Mouse (Mus musculus): ENCODE data around the gene Osbpl7.

- no peak for TF ChIP-seq CHD2 (IDR thresholded peaks at IDR 0.05; ENCODE audit: low read length)
- no peak for TF ChIP-seq POLR2A (IDR thresholded peaks at IDR 0.05; ENCODE audit: low read depth, low read length)
- no peak for TF ChIP-seq NELFE (IDR thresholded peaks at IDR 0.05; ENCODE audit: low read depth, low read length)
- no peak for TF ChIP-seq CTCF (conservative IDR thresholded peaks at IDR 0.05 in 1 of 2, IDR thresholded peaks at IDR 0.05 in 1 of 2; ENCODE audit: low read depth in 2 of 2, low read length in 2 of 2)
- no peak for TF ChIP-seq MAFK (IDR thresholded peaks at IDR 0.05; ENCODE audit: insufficient replicate concordance, low read length)
- TF ChIP-seq HCFC1 (IDR thresholded peaks at IDR 0.05; ENCODE audit: low read depth, low read length) = no peak
- no peak for TF ChIP-seq USF1 (IDR thresholded peaks at IDR 0.05; ENCODE audit: low read depth, low read length)
- no peak for TF ChIP-seq RCOR1 (conservative IDR thresholded peaks at IDR 0.05; ENCODE audit: low read depth, low read length)
- TF ChIP-seq ELF1 (IDR thresholded peaks at IDR 0.05; ENCODE audit: low read depth, low read length) = no peak
Observed at GRCm38 (mm10) chr11:97033781-97034180, 16.6 kb upstream of the Osbpl7 start.

Data from CH12.LX (cell line).